Mouse (Mus musculus) brain, embryonic 14.5 days (tissue): ENCODE data around the gene Cep164.

Experiments
- CTCF ChIP-seq: fragments of 200-500 bp; IDR thresholded peaks from 2 replicates; pipeline ENCODE4 v1.5.1; 2012; ENCODE audit warnings: inconsistent platforms, mild to moderate bottlenecking, moderate library complexity, borderline replicate concordance; ENCODE audit not compliant: insufficient read depth, insufficient read length; ENCODE audit errors: extremely low read depth
- POLR2A ChIP-seq: fragments of 200-500 bp; IDR thresholded peaks from 2 replicates; pipeline ENCODE4 v1.6.1; 2012; ENCODE audit warnings: mild to moderate bottlenecking, inconsistent platforms, borderline replicate concordance; ENCODE audit not compliant: poor library complexity, insufficient read depth, insufficient read length, severe bottlenecking; ENCODE audit errors: extremely low read depth

- TF ChIP-seq POLR2A (no peak), CTCF (no peak)
Measured at GRCm38 (mm10) chr9:45792235-45792634, 36.3 kb downstream of the Cep164 start.
